Mouse (Mus musculus) thymus, adult 2 months (tissue): ENCODE measurements at regions not wholly inside any gene's neighbourhood (a gene's known extent, or its start where the extent isn't known, plus 50 kb on each side); places are given as distances from the start of the nearest gene placed in this dataset.

Experiments used
- DNase-seq: peaks from one replicate; pipeline ENCODE4 v3.0.0; 2021
- H3K27ac ChIP-seq: fragments of 200-500 bp; 2 replicates; pipeline ENCODE4 v1.5.1; 2012; ENCODE audit warnings: low read length, control low read depth; ENCODE audit not compliant: control insufficient read depth, insufficient read depth
- H3K27me3 ChIP-seq: fragments of 200-500 bp; 2 replicates; pipeline ENCODE4 v1.6.1; 2012; ENCODE audit warnings: mild to moderate bottlenecking, low read length, moderate library complexity, mixed read lengths; ENCODE audit not compliant: control insufficient read depth, insufficient read depth
- H3K36me3 ChIP-seq: fragments of 200-500 bp; 2 replicates; pipeline ENCODE4 v1.6.1; 2012; ENCODE audit warnings: mild to moderate bottlenecking, low read length, moderate library complexity; ENCODE audit not compliant: control insufficient read depth, insufficient read depth
- H3K4me1 ChIP-seq: fragments of 200-500 bp; replicated peaks from 2 replicates; pipeline ENCODE4 v1.6.1; 2012; ENCODE audit warnings: low read length; ENCODE audit not compliant: control insufficient read depth, insufficient read depth
- H3K4me3 ChIP-seq: fragments of 200-500 bp; 2 replicates; pipeline ENCODE4 v1.5.1; 2012; ENCODE audit warnings: mild to moderate bottlenecking, low read length, control low read depth, moderate library complexity; ENCODE audit not compliant: control insufficient read depth, insufficient read depth
- CTCF ChIP-seq: fragments of 200-500 bp; IDR thresholded peaks from 2 replicates; pipeline ENCODE4 v1.5.1; 2012; ENCODE audit warnings: mild to moderate bottlenecking, control low read depth, low read length, moderate library complexity, borderline replicate concordance; ENCODE audit not compliant: control insufficient read depth, poor library complexity, insufficient read depth; ENCODE audit errors: extremely low read depth
- POLR2A ChIP-seq: fragments of 200-500 bp; IDR thresholded peaks from 2 replicates; pipeline ENCODE4 v1.6.1; 2012; ENCODE audit warnings: mild to moderate bottlenecking, low read length, control low read depth, moderate library complexity; ENCODE audit not compliant: control insufficient read depth, poor library complexity, insufficient read depth; ENCODE audit errors: extremely low read depth
- WGBS: fragments of 180-500 bp; shearing (Covaris S2); methylation state at CpG from one replicate; pipeline ENCODE4 v1.1.7; 2018; 5-methylcytosine and 5-hydroxymethylcytosine counted together

DNA sequence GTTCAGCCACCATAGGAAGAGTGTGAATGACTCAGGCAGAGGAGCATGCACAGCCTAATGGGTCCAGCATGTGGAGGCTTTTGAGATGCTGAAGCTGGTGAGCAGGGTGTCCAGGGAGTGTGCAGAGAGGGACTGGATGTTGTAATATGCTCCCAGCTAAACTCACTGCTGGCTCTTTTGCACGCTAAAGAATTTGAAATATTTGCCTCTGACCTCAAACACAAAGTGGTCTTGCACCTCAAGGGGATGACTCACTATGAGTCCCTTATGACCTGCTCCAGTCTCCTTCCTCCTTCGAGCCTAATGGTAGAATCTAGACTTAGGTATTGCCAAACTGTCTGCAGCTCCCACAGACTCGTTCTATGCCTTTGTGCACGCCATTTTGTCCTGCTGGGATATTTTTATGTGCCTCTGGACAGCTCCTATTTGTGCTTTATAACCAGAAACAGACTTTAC, 55.0 kb upstream of the Slit3 start:
- Histone ChIP-seq H3K36me3 (no peaks in the 10 kb centered on the region), H3K4me1 (no peaks in the 10 kb centered on the region), H3K4me3 (no peak overlapping the region), H3K27me3 (no peaks in the 10 kb centered on the region), H3K27ac (no peak overlapping the region)
- DNase-seq, result no peak
- TF ChIP-seq POLR2A, result no peak
- TF ChIP-seq CTCF, result no peak
- WGBS, result 55% methylated on average over 4 of the region's 4 CpGs

DNA sequence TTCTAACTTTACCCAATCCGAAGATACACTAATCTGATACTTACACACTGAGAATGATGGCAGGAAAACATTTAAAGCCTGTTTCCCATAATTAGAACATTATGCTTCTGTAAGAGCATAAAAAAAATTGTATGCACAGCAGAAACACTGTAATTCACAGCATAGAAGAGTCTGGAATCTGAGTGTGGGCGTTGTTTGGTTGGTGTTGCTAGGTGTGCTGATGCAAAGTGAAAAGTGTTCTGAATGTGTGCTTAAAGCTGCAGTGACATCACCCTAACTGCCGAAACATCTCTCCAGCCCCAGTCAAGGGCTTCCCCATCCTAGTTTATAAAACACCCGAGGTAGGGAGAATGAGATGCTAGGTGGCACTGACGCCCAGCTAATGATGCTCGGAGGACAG, 63.2 kb upstream of the Slit3 start:
- Histone ChIP-seq H3K4me1 (no peaks in the 10 kb centered on the region), H3K27me3 (no peaks in the 10 kb centered on the region), H3K4me3 (no peak overlapping the region), H3K27ac (no peak overlapping the region), H3K36me3 (no peaks in the 10 kb centered on the region)
- no peak for DNase-seq
- TF ChIP-seq CTCF (no peak), POLR2A (no peak)
- 84% methylated on average over 6 of the region's 6 CpGs for WGBS

- DNase-seq, result no peak
- no peak overlapping the region for H3K4me3 ChIP-seq
- H3K27ac ChIP-seq, result no peak overlapping the region
- H3K4me1 ChIP-seq, result no peaks in the 10 kb centered on the region
- WGBS, result 74% methylated on average over 7 of the region's 7 CpGs
- TF ChIP-seq POLR2A (no peak), CTCF (no peak)
- H3K36me3 ChIP-seq, result no peaks in the 10 kb centered on the region
- H3K27me3 ChIP-seq, result no peaks in the 10 kb centered on the region
Measured at GRCm38 (mm10) chr11:35055496-35056125, 65.4 kb upstream of the Slit3 start.

DNA sequence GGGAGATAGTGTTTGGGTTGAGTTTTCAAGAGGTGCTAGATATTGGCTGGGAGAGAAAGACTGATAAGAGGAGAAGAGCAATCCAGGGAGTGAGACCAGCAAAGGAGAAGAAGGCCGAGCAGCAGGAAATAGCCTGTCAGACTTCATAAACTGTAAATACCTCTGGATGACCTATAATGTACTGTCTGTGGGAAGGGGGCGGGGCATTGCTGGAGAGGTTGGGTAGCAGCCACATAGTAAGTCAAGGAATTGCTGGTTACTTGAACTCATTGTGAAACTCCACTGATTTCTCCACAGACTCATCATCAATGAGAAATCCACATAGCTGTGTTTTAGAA, 67.4 kb upstream of the Slit3 start:
- DNase-seq, result no peak
- no peak overlapping the region for H3K27ac ChIP-seq
- TF ChIP-seq POLR2A (no peak), CTCF (no peak)
- H3K4me1 ChIP-seq, result no peaks in the 10 kb centered on the region
- WGBS, result 53% methylated on average over 2 of the region's 2 CpGs
- H3K36me3 ChIP-seq, result no peaks in the 10 kb centered on the region
- no peak overlapping the region for H3K4me3 ChIP-seq
- H3K27me3 ChIP-seq, result no peaks in the 10 kb centered on the region

DNA sequence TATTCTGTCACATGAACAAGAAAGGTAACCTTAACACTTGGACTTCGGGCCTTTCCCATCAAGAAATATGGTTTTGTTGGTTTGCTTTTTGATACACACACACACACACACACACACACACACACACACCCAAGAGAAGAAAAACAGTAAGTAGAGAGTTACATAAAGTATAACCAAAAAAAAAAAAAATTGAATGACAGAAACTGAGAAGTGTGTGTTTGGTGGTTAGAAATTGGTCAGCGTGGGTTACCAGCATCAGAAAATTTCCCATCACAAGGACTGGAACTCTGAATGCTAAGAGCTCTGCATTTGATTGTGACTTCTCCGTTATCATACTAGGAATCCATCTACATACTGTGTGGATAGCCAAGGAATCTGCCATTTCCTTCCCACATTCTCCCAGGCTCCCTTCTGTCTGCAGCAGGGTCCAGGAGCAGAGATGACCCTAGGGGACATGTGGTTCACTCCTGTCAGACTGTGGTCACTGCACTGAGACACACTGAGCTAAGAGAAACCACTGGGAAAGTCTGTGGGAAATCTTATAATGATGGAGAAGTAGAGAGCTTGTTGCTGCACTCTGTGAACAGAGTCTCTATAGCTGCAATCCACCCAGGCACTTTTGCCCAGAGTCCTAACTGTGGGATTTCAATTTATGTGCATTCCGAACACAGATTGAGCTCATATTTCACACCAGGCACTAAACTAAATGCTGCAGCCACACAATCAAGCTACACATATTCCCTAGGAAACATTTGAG, 68.0 kb upstream of the Slit3 start:
- TF ChIP-seq POLR2A, result no peak
- TF ChIP-seq CTCF, result no peak
- WGBS, result 78% methylated on average over 4 of the region's 4 CpGs
- no peaks in the 10 kb centered on the region for H3K4me1 ChIP-seq
- H3K4me3 ChIP-seq, result no peak overlapping the region
- no peak overlapping the region for H3K27ac ChIP-seq
- H3K36me3 ChIP-seq, result no peaks in the 10 kb centered on the region
- no peaks in the 10 kb centered on the region for H3K27me3 ChIP-seq
- DNase-seq, result no peak

DNA sequence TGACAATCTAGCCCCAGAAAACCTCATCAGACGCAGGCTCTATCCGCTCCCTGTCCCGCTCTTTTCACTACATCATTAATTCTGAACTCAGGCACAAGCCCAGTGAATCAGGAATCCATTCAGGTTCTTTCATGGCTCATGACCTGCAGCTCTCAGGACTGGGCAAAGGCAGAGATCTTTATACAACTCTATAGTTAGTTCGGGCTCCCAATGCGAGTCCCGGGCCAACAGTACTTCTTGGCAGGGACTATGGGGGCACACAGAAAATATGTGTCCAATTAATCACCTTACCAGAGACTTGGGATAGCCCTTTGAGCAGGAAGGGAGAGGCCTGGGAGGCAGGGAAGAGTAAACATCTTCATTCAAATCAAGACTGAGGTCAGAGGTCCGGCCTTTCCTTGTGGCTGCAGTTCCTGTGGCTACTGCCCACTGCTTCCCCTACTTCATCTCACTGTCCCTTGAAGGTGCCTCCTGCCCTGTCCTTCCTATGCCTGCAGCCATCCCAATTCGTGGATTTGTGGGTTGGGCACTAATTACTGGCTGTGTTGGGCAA, 71.3 kb upstream of the Slit3 start:
- no peaks in the 10 kb centered on the region for H3K27me3 ChIP-seq
- no peaks in the 10 kb centered on the region for H3K4me1 ChIP-seq
- no peaks in the 10 kb centered on the region for H3K36me3 ChIP-seq
- TF ChIP-seq CTCF (no peak), POLR2A (no peak)
- DNase-seq, result no peak
- H3K27ac ChIP-seq, result no peak overlapping the region
- 82% methylated on average over 8 of the region's 8 CpGs for WGBS
- H3K4me3 ChIP-seq, result no peak overlapping the region
